Mouse (Mus musculus) forebrain, embryonic 14.5 days (tissue): ENCODE measurements at regions not wholly inside any gene's neighbourhood (a gene's known extent, or its start where the extent isn't known, plus 50 kb on each side); places are given as distances from the start of the nearest gene placed in this dataset.
A peak's percentile ranks its signal among the peaks of the same experiment; 100 is the strongest.

Experiments used
- ATAC-seq: fragments of 200-750 bp; cut with Nextera tagmentation; 2 replicates; pipeline ENCODE4 v1.8.0; 2017; ENCODE audit warnings: mild to moderate bottlenecking, moderate library complexity
- DNase-seq: peaks from one replicate; pipeline ENCODE4 v3.0.0-alpha.2; 2015; ENCODE audit warnings: low spot score
- H3K27ac ChIP-seq: fragments of 300-500 bp; sonication (generic); 2 replicates; pipeline ENCODE4 v1.5.1; 2014; ENCODE audit warnings: low read depth, mild to moderate bottlenecking, control low read depth, low read length, moderate library complexity
- H3K27me3 ChIP-seq: fragments of 300-500 bp; sonication (generic); replicated peaks from 2 replicates; pipeline ENCODE4 v1.6.1; 2014; ENCODE audit warnings: low read length, control low read depth, mixed read lengths; ENCODE audit not compliant: control insufficient read depth, insufficient read depth
- H3K36me3 ChIP-seq: fragments of 300-500 bp; sonication (generic); 2 replicates; pipeline ENCODE4 v1.6.1; 2014; ENCODE audit warnings: low read length, control low read depth; ENCODE audit not compliant: control insufficient read depth, insufficient read depth
- H3K4me1 ChIP-seq: fragments of 300-500 bp; sonication (generic); 2 replicates; pipeline ENCODE4 v1.6.1; 2014; ENCODE audit warnings: antibody characterized with exemption, low read length, control low read depth; ENCODE audit not compliant: control insufficient read depth, insufficient read depth
- H3K4me2 ChIP-seq: fragments of 300-500 bp; sonication (generic); 2 replicates; pipeline ENCODE4 v1.6.1; 2014; ENCODE audit warnings: mild to moderate bottlenecking, control low read depth, low read length
- H3K4me3 ChIP-seq: fragments of 300-500 bp; sonication (generic); 2 replicates; pipeline ENCODE4 v1.5.1; 2014; ENCODE audit warnings: low read depth, low read length, control low read depth
- H3K9ac ChIP-seq: fragments of 300-500 bp; sonication (generic); 2 replicates; pipeline ENCODE4 v1.6.1; 2014; ENCODE audit warnings: mild to moderate bottlenecking, low read length, control low read depth, moderate library complexity
- H3K9me3 ChIP-seq: fragments of 300-500 bp; sonication (generic); replicated peaks from 2 replicates; pipeline ENCODE4 v1.6.1; 2016; ENCODE audit warnings: low read length, control low read depth, mixed read lengths; ENCODE audit not compliant: control insufficient read depth
- WGBS: fragments of 180-500 bp; shearing (Covaris S2); extraction: QIAGEN DNeasy Blood & Tissue Kit; methylation state at CpG from one replicate; pipeline ENCODE4 v1.1.7; 2014; 5-methylcytosine and 5-hydroxymethylcytosine counted together

DNA sequence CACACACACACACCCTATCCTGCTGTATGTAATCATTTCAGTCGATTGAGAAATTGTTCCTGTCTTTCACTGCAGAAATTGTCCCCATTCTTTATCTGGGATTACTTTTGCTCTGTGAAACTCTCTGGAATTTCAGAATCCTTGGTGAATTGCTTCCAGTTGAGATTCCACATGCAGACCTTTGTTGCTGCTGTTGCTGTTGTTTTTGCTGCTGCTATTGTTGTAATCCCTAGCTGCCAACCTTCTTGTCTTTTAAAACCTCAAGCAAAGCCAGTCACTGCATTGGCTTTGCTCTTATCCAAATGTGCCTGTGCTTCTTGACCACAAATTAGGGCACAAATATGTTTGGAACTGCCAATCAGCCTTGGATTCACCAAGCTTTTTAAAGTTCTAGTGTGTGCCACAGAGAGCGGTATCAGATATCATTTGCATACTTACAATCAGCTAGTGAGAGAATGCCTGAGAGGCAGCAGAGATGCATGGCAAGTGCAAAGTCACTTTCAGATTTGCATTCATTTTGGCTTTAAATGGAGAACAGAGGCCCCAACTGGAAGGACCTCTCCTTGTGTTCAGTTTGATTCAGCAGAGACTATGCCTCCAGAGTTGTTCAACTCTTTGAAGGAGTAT lies 1187.0 kb upstream of the Map3k7 start:
- no peak overlapping the region for H3K4me2 ChIP-seq
- ATAC-seq (no peak), DNase-seq (no peak)
- H3K36me3 ChIP-seq: no peaks in the 10 kb centered on the region
- H3K4me3 ChIP-seq: no peak overlapping the region
- H3K9me3 ChIP-seq: no peaks in the 10 kb centered on the region
- peaks cover 8% of the 10 kb centered on the region for H3K4me1 ChIP-seq
- no peak overlapping the region for H3K27ac ChIP-seq
- H3K27me3 ChIP-seq: no peaks in the 10 kb centered on the region
- no peak overlapping the region for H3K9ac ChIP-seq
- WGBS: 33% methylated on average over 2 of the region's 2 CpGs

DNA sequence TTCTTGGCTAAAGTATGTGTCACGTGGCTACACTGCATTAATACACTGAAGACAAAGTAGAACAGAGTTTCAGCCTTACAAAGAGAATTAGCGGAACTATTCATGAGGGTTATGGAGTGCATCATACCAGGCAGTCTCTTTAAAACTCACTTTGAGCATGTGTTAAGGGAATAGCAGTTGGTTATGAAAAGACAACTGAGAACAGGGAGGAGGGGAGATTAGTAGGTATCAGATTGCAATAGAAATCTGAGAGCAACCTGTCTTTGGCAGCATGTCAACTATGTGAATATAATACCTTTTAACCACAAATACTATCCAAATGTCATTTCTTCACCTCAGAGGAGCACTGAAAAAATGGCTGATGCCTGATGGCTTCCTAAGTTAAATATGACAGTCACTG lies 1182.2 kb upstream of the Map3k7 start:
- Histone ChIP-seq H3K4me1 (peaks cover 8% of the 10 kb centered on the region), H3K9ac (no peak overlapping the region), H3K9me3 (no peaks in the 10 kb centered on the region), H3K4me2 (no peak overlapping the region), H3K4me3 (no peak overlapping the region), H3K27ac (no peak overlapping the region), H3K27me3 (no peaks in the 10 kb centered on the region), H3K36me3 (no peaks in the 10 kb centered on the region)
- DNase-seq: no peak
- 58% methylated on average over 2 of the region's 2 CpGs for WGBS
- no peak for ATAC-seq

DNA sequence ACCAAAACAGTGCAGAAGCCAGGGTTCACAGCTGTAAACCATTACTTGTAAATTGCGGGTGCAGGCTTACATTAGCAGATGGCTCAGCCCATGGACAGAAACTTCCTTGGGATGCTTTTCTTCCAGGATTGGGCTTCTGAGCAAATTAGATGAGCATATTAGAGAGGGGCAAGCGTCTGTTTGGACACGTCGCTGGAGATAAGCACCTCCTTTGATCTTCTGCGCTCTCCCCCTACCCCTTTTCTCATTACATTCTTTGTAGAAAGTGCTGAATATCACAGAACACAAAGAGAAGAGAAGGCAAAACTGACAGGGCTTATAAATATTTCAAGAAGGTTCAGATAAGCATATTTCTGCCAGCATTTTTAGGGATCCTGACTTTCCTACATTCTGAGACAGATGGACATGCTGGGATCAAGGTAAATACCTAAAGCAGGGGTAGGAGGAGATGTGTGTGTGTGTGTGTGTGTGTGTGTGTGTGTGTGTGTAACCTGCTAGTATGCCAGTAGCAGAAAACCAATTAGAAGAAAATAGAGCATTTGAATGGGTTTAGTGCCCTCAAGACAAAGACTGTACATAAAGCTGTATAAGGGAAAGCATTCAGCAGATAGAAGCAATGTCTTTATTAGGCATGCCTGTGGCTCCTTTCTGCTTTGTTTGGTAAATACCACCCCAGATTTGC lies 1173.8 kb upstream of the Map3k7 start:
- H3K36me3 ChIP-seq: no peaks in the 10 kb centered on the region
- H3K4me2 ChIP-seq: no peak overlapping the region
- DNase-seq (peak; percentile 13), ATAC-seq (peak; percentile 52; the same call in 1 of the 2 replicates)
- H3K9me3 ChIP-seq: no peaks in the 10 kb centered on the region
- peaks cover 8% of the 10 kb centered on the region; the same call in 1 of the 2 replicates for H3K4me1 ChIP-seq
- H3K27me3 ChIP-seq: no peaks in the 10 kb centered on the region
- 30% methylated on average over 5 of the region's 5 CpGs for WGBS
- H3K9ac ChIP-seq: no peak overlapping the region
- H3K27ac ChIP-seq: no peak overlapping the region
- H3K4me3 ChIP-seq: no peak overlapping the region

DNA sequence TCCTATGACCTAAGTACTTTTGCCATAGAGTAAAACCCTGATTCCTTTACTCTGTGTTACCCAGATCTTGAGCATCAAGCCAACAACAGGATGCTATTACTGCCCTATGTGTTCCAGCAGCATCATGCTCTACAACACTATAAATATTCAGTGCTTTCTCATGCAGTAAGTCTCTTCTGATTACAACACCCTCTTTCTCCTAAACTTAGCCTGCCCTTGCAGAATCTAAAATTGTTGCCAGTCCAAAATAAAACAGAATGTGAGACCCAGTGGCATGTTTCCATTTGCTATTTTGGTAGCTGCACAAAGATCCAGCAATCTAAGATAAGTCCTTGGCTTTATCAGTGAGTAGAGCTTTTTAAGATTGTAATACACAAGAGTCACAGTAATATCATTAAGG lies 1154.1 kb upstream of the Map3k7 start:
- DNase-seq (no peak), ATAC-seq (no peak)
- Histone ChIP-seq H3K27ac (no peak overlapping the region), H3K9ac (no peak overlapping the region), H3K36me3 (no peaks in the 10 kb centered on the region), H3K27me3 (no peaks in the 10 kb centered on the region), H3K4me3 (no peak overlapping the region), H3K4me1 (no peaks in the 10 kb centered on the region), H3K4me2 (no peak overlapping the region), H3K9me3 (no peaks in the 10 kb centered on the region)

DNA sequence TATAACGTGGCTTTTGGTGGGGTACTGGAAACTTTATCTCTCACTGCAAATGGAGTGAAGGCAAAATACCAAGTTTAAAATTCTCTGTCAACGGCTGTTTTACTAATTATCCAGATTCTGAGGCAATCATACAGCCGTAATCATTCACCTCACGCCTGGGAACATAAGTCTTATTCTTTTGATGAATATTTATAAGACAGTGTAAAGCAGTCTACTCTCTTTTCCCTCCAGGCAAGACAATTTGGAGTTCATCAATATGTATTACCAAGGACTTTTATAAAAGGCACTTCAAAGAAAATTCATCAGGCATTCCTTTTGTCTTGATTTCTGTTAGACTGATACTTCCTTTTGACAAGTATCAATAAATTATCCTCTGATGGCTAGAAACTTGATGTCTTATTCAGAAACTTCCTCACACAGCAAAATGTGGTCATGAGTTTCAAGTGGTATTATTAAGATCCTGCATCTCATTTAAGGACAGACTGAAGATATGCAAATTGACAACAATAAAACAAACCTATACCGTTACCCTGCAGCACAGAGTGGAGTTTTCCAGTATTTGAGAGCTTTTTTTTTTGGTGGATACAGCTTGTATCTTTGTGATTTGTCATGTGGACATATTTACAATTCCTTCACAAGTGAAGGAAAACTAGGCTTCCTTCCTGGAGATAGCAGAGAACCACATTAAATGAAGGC lies 1108.4 kb upstream of the Map3k7 start:
- H3K4me1 ChIP-seq: 0 out of 2 replicates have a peak, but pooled peaks cover 2% of the 10 kb centered on the region
- H3K27me3 ChIP-seq: no peaks in the 10 kb centered on the region
- ATAC-seq (peak; percentile 94), DNase-seq (peak; percentile 71)
- WGBS: 16% methylated on average over 5 of the region's 5 CpGs
- peak overlapping the region; percentile 15; the same call in 1 of the 2 replicates for H3K27ac ChIP-seq
- no peaks in the 10 kb centered on the region for H3K36me3 ChIP-seq
- no peak overlapping the region for H3K4me2 ChIP-seq
- no peaks in the 10 kb centered on the region for H3K9me3 ChIP-seq
- H3K4me3 ChIP-seq: no peak overlapping the region
- H3K9ac ChIP-seq: no peak overlapping the region

DNA sequence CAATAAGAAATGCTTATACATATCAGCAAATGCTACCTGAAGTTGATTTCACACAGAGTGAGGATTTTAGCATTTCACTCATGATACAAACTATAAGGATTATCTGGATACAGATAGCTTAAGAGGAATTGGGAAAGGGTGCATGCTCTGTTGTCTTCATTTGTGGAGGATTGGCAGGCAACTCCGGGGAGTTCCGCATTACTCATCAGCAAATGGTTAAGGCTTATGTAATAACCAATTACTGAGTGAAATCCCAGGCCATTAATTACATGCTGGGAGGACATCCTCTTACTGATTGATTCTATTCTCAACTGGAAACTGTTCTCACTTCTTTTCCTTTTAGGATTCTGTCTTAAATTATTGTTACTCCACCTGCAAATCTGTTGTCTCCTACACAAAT lies 1058.9 kb upstream of the Map3k7 start:
- ATAC-seq (no peak), DNase-seq (peak; percentile 60)
- no peaks in the 10 kb centered on the region for H3K36me3 ChIP-seq
- H3K4me1 ChIP-seq: no peaks in the 10 kb centered on the region
- no peak overlapping the region for H3K4me3 ChIP-seq
- H3K27ac ChIP-seq: no peak overlapping the region
- no peaks in the 10 kb centered on the region for H3K9me3 ChIP-seq
- H3K27me3 ChIP-seq: no peaks in the 10 kb centered on the region
- WGBS: 29% methylated on average over 2 of the region's 2 CpGs
- no peak overlapping the region for H3K9ac ChIP-seq
- no peak overlapping the region for H3K4me2 ChIP-seq

DNA sequence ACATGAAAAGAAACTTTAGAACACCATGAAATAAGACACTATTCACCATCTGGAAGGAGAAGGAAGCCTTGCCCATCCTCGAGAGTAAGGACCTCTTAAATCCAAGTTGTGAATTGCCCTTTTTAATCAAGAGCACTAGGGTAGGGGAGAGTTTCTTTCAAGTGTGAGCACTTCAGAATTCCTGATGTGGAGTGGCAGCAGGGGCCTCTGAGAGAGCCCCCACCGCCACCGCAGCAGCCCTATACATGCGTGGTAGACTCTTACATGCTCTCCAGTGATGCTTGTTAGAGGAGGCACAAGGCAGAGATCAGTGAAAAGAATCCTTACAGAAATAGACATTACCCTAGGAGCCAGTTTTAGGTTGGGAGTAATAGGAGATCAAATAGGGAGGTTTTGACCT lies 1041.0 kb upstream of the Map3k7 start:
- ATAC-seq: no peak
- no peak for DNase-seq
- no peak overlapping the region for H3K4me3 ChIP-seq
- no peaks in the 10 kb centered on the region for H3K9me3 ChIP-seq
- H3K4me2 ChIP-seq: no peak overlapping the region
- 86% methylated on average over 4 of the region's 4 CpGs for WGBS
- H3K27me3 ChIP-seq: no peaks in the 10 kb centered on the region
- no peak overlapping the region for H3K27ac ChIP-seq
- H3K4me1 ChIP-seq: no peaks in the 10 kb centered on the region
- no peak overlapping the region for H3K9ac ChIP-seq
- H3K36me3 ChIP-seq: no peaks in the 10 kb centered on the region

DNA sequence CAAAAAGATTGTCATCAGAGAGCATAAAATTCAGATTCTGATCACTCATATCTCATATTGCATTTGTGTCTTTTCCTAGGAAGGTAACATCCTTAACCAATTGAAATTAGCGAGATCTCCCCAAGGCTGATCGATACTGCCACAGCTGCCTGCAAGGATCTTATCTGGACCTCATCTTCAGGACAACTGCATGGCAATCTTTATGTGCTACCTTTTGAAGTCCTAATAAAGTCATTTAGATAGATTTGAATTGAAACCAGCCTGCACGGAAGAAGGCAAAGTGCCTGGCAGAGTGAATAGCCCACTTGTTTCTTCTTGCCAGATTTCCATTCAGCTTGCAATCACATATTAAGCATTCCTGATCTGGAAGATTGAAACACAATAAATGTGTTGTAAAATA lies 1031.5 kb upstream of the Map3k7 start:
- Histone ChIP-seq H3K27ac (no peak overlapping the region), H3K4me3 (no peak overlapping the region), H3K9ac (no peak overlapping the region), H3K27me3 (no peaks in the 10 kb centered on the region), H3K9me3 (no peaks in the 10 kb centered on the region), H3K36me3 (no peaks in the 10 kb centered on the region), H3K4me1 (peaks cover 4% of the 10 kb centered on the region), H3K4me2 (no peak overlapping the region)
- WGBS: 58% methylated on average over 3 of the region's 3 CpGs
- no peak for ATAC-seq
- peak; percentile 24 for DNase-seq
